Mouse (Mus musculus) neural tube, embryonic 11.5 days (tissue): ENCODE measurements at regions not wholly inside any gene's neighbourhood (a gene's known extent, or its start where the extent isn't known, plus 50 kb on each side); places are given as distances from the start of the nearest gene placed in this dataset.

Experiments
- ATAC-seq: fragments of 200-750 bp; cut with Nextera tagmentation; 2 replicates; pipeline ENCODE4 v1.8.0; 2017; ENCODE audit warnings: moderate number of reproducible peaks, mild to moderate bottlenecking, moderate TSS enrichment, moderate library complexity; ENCODE audit not compliant: insufficient read depth, low FRiP score, low TSS enrichment
- DNase-seq: peaks from one replicate; pipeline ENCODE4 v3.0.0-alpha.2; 2015; ENCODE audit warnings: low spot score
- H3K27ac ChIP-seq: fragments of 300-500 bp; sonication (generic); 2 replicates; pipeline ENCODE4 v1.5.1; 2014; ENCODE audit warnings: low read depth, mild to moderate bottlenecking, low read length
- H3K27me3 ChIP-seq: fragments of 300-500 bp; sonication (generic); 2 replicates; pipeline ENCODE4 v1.6.1; 2014; ENCODE audit warnings: mild to moderate bottlenecking, low read length, mixed read lengths; ENCODE audit not compliant: control insufficient read depth, insufficient read depth
- H3K36me3 ChIP-seq: fragments of 300-500 bp; sonication (generic); 2 replicates; pipeline ENCODE4 v1.6.1; 2014; ENCODE audit warnings: mild to moderate bottlenecking, low read length, moderate library complexity, mixed read lengths; ENCODE audit not compliant: control insufficient read depth, insufficient read depth
- H3K4me1 ChIP-seq: fragments of 300-500 bp; sonication (generic); 2 replicates; pipeline ENCODE4 v1.6.1; 2014; ENCODE audit warnings: low read length, mixed read lengths; ENCODE audit not compliant: control insufficient read depth, insufficient read depth
- H3K4me2 ChIP-seq: fragments of 300-500 bp; sonication (generic); 2 replicates; pipeline ENCODE4 v1.6.1; 2014; ENCODE audit warnings: low read depth, mild to moderate bottlenecking, moderate library complexity
- H3K4me3 ChIP-seq: fragments of 300-500 bp; sonication (generic); 2 replicates; pipeline ENCODE4 v1.5.1; 2014; ENCODE audit warnings: low read depth, low read length
- H3K9ac ChIP-seq: fragments of 300-500 bp; sonication (generic); 2 replicates; pipeline ENCODE4 v1.6.1; 2014; ENCODE audit warnings: mild to moderate bottlenecking, low read length
- H3K9me3 ChIP-seq: fragments of 300-500 bp; sonication (generic); 2 replicates; pipeline ENCODE4 v1.6.1; 2016; ENCODE audit warnings: low read length; ENCODE audit not compliant: control insufficient read depth
- WGBS: fragments of 180-500 bp; shearing (Covaris S2); extraction: QIAGEN DNeasy Blood & Tissue Kit; methylation state at CpG from one replicate; pipeline ENCODE4 v1.1.7; 2014; 5-methylcytosine and 5-hydroxymethylcytosine counted together

GRCm38 (mm10) chr6:145677475-145678325, 62.1 kb downstream of the Tuba3b start:
- ATAC-seq (0 out of 2 replicates have a peak, but pooled peaks have one; percentile 31), DNase-seq (no peak)
- no peaks in the 10 kb centered on the region for H3K27me3 ChIP-seq
- no peak overlapping the region for H3K27ac ChIP-seq
- no peak overlapping the region for H3K9ac ChIP-seq
- H3K4me2 ChIP-seq: no peak overlapping the region
- no peak overlapping the region for H3K4me3 ChIP-seq
- H3K4me1 ChIP-seq: no peaks in the 10 kb centered on the region
- no peaks in the 10 kb centered on the region for H3K9me3 ChIP-seq
- WGBS: 77% methylated on average over 7 of the region's 7 CpGs
- H3K36me3 ChIP-seq: no peaks in the 10 kb centered on the region

GRCm38 (mm10) chr6:145679516-145679915, 64.0 kb downstream of the Tuba3b start:
- Histone ChIP-seq H3K27me3 (no peaks in the 10 kb centered on the region), H3K4me1 (no peaks in the 10 kb centered on the region), H3K4me2 (no peak overlapping the region), H3K4me3 (no peak overlapping the region), H3K27ac (no peak overlapping the region), H3K9me3 (no peaks in the 10 kb centered on the region), H3K9ac (no peak overlapping the region), H3K36me3 (no peaks in the 10 kb centered on the region)
- 90% methylated on average over 1 of the region's 1 CpGs for WGBS
- ATAC-seq: no peak
- no peak for DNase-seq

GRCm38 (mm10) chr6:145687073-145687472, 59.5 kb upstream of the Rassf8 start:
- 54% methylated on average over 6 of the region's 6 CpGs for whole genome bisulfite sequencing
- H3K9ac ChIP-seq: no peak overlapping the region
- no peak for ATAC-seq

DNA sequence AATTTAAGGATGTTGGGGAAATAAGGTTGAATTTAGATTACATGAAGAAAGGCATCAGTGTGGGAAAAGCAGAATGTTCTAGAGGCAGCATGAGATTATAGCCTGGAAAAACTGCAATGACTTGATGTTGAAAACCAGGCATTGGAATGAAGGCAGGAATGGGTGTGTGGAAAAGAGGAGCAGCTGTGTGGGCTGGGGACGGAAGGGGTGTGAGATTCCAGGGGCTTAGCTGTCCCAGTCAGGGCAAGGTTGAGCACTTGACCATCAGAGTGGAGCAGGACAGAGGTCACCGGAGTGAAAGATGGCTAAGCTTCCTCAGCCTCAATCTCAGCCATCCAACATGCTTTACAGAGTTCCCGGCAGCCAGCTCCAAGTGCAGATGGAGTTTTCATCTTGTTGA, 54.9 kb upstream of the Rassf8 start:
- H3K27me3 ChIP-seq: no peaks in the 10 kb centered on the region
- 58% methylated on average over 3 of the region's 3 CpGs for WGBS
- no peak for ATAC-seq

More at GRCm38 (mm10) chr6:145687073-145687472, 59.5 kb upstream of the Rassf8 start:
- no peak overlapping the region for H3K27ac ChIP-seq
- H3K9me3 ChIP-seq: no peaks in the 10 kb centered on the region
- H3K4me3 ChIP-seq: no peak overlapping the region
- DNase-seq: no peak
- H3K36me3 ChIP-seq: no peaks in the 10 kb centered on the region
- H3K4me2 ChIP-seq: no peak overlapping the region
- H3K27me3 ChIP-seq: no peaks in the 10 kb centered on the region
- H3K4me1 ChIP-seq: no peaks in the 10 kb centered on the region

GRCm38 (mm10) chr6:145694817-145695216, 51.7 kb upstream of the Rassf8 start:
- Histone ChIP-seq H3K27me3 (no peaks in the 10 kb centered on the region), H3K4me1 (no peaks in the 10 kb centered on the region), H3K4me2 (no peak overlapping the region), H3K9ac (no peak overlapping the region), H3K27ac (no peak overlapping the region), H3K4me3 (no peak overlapping the region), H3K36me3 (no peaks in the 10 kb centered on the region), H3K9me3 (no peaks in the 10 kb centered on the region)
- no peak for ATAC-seq
- DNase-seq: no peak
- WGBS: 73% methylated on average over 3 of the region's 3 CpGs

More for the DNA sequence above, 54.9 kb upstream of the Rassf8 start:
- Histone ChIP-seq H3K4me1 (no peaks in the 10 kb centered on the region), H3K9me3 (no peaks in the 10 kb centered on the region), H3K4me2 (no peak overlapping the region), H3K9ac (no peak overlapping the region), H3K27ac (no peak overlapping the region), H3K4me3 (no peak overlapping the region), H3K36me3 (no peaks in the 10 kb centered on the region)
- no peak for DNase-seq
